Mouse (Mus musculus): ENCODE measurements around the gene Slc12a3.

- TF ChIP-seq CTCF (IDR thresholded peaks at IDR 0.05; ENCODE audit: control insufficient read depth, insufficient read depth, insufficient read length) (no peak), MYOD1 (IDR thresholded peaks at IDR 0.05; ENCODE audit: control insufficient read depth, insufficient read length, low read depth) (no peak), USF1 (IDR thresholded peaks at IDR 0.05; ENCODE audit: low read depth) (no peak), MAX (IDR thresholded peaks at IDR 0.05) (no peak), CEBPB (IDR thresholded peaks at IDR 0.05; ENCODE audit: low read depth) (no peak)
These were observed 49.9 kb downstream of the Slc12a3 start for GRCm38 (mm10) chr8:94378763-94379415.

All from C2C12 (cell line).